9 mouse cellular contexts compared by ENCODE assay signal in the genomic region with DNA sequence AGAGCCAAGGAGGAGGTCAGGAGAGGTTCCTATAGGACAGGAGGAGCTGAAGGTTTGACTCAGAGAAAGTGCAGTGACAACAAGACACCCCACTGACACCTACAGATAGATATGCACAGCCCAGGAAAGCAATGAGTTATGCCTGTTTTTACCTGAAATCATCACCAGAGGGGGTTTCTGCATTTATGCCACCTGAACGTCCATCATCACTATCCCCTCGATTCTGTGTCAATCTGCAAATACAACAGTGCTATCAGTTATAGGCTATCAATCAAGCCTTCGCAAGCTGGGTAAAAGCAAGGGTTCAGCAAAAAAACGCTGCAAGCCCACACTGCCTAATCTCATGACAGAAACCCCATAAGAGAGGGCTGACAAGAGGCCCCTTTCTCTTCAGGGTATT. TPM values are rescaled to one million over a fixed set of nuclear protein-coding genes. Genes with fewer than 3 reads are reported as not detected.
A peak's percentile ranks its signal among the peaks of the same experiment; 100 is the strongest.
DNase-seq lines count a peak whose midpoint lies in the region; ATAC-seq and TF ChIP-seq lines count a peak whose summit lies in the region.
"Had no signal": no experiment of that assay in that cellular context is flagged by ENCODE, and none has a peak within 500 bp of the region (broad histone marks: within the 10 kb centered on the region; RNA-seq: fewer than 3 reads in every experiment).

No protein-coding gene starts in this region.

- no peak for TF ChIP-seq RAD21 in MEL (IDR thresholded peaks at IDR 0.05; ENCODE audit: low read depth, low read length)

- no peak for TF ChIP-seq EP300 in MEL (IDR thresholded peaks at IDR 0.05; ENCODE audit: low read depth in 1 of 2, low read length in 2 of 2)

- peak in 2 of 3 experiments; percentile 11 to 32; a peak in 2 of 6 replicates for TF ChIP-seq CTCF in MEL (IDR thresholded peaks at IDR 0.05 in 2 of 3, conservative IDR thresholded peaks at IDR 0.05 in 1 of 3; ENCODE audit: control insufficient read depth in 1 of 3, insufficient read depth in 1 of 3, low read depth in 2 of 3, low read length in 3 of 3, poor library complexity in 1 of 3, severe bottlenecking in 1 of 3)

- WGBS in kidney, embryonic 15.5 days: 67% methylated on average over 4 of the region's 4 CpGs

- H3K4me1 ChIP-seq in kidney, embryonic 15.5 days: peaks cover 13% of the 10 kb centered on the region
- H3K4me1 ChIP-seq in MEL (ENCODE audit: control insufficient read depth in 1 of 2, insufficient read depth in 2 of 2, low read length in 2 of 2): peaks cover 6 to 7% of the 10 kb centered on the region in 2 experiments

- TF ChIP-seq POLR2A in MEL (IDR thresholded peaks at IDR 0.05; ENCODE audit: control insufficient read depth in 1 of 2, insufficient read depth in 1 of 2, low read depth in 1 of 2, low read length in 2 of 2, poor library complexity in 1 of 2): no peak

- no peak for DNase-seq in kidney, postnatal 36 days
- no peak for DNase-seq in MEL (ENCODE audit: low read depth, low spot score)
- peak; percentile 67 for DNase-seq in induced T-regulatory cell, adult 2 months (ENCODE audit: low read depth)
- DNase-seq in naive thymus-derived CD4-positive, alpha-beta T cell, adult 2 months (ENCODE audit: low read depth): peak; percentile 54
- no peak for DNase-seq in kidney, adult 18-20 months
- DNase-seq in gastrocnemius, postnatal 14 days: no peak
- DNase-seq in left cerebral cortex, postnatal 36 days (ENCODE audit: low spot score in 2 of 2): no peak

- intact Hi-C loops in gastrocnemius, postnatal 14 days (cut with DNase I; ENCODE audit: low total_unique reads): no loop called here
- intact Hi-C loops in left cerebral cortex, postnatal 36 days (cut with DNase I): no loop called here

- no peaks in the 10 kb centered on the region for H3K27me3 ChIP-seq in kidney, embryonic 15.5 days
- no peaks in the 10 kb centered on the region for H3K27me3 ChIP-seq in MEL (ENCODE audit: control insufficient read depth in 1 of 2, insufficient read depth in 2 of 2, low read length in 2 of 2)
- H3K27me3 ChIP-seq: Patski had no signal

- no peak overlapping the region for H3K27ac ChIP-seq in kidney, embryonic 15.5 days
- H3K27ac ChIP-seq in MEL (ENCODE audit: control insufficient read depth, low read depth, low read length): no peak overlapping the region

- no peaks in the 10 kb centered on the region for H3K9me3 ChIP-seq in kidney, embryonic 15.5 days (replicated peaks)
- H3K9me3 ChIP-seq in MEL (replicated peaks; ENCODE audit: insufficient read depth, low read length): no peaks in the 10 kb centered on the region

- no peak overlapping the region; the same call in 1 of the 2 replicates for H3K4me2 ChIP-seq in kidney, embryonic 15.5 days

- H3K4me3 ChIP-seq in kidney, embryonic 15.5 days (replicated peaks): peak overlapping the region; percentile 87; the same call in 1 of the 2 replicates
- H3K4me3 ChIP-seq in MEL (ENCODE audit: control insufficient read depth in 1 of 2, insufficient read depth in 1 of 2, low read depth in 2 of 2, low read length in 2 of 2): no peak overlapping the region

- no peak overlapping the region for H3K9ac ChIP-seq in kidney, embryonic 15.5 days
- no peak overlapping the region for H3K9ac ChIP-seq in MEL (ENCODE audit: control insufficient read depth, low read depth, low read length, poor library complexity, severe bottlenecking)

- ATAC-seq in kidney, embryonic 15.5 days (replicated peaks; ENCODE audit: low FRiP score): no peak
- ATAC-seq: Patski had no signal

- peaks cover 12% of the 10 kb centered on the region for H3K79me2 ChIP-seq in MEL (ENCODE audit: control insufficient read depth, insufficient read depth, low read length, poor library complexity)

- H3K36me3 ChIP-seq in kidney, embryonic 15.5 days: peaks cover 38% of the 10 kb centered on the region
- H3K36me3 ChIP-seq in MEL (ENCODE audit: control insufficient read depth in 1 of 2, insufficient read depth in 2 of 2, low read length in 2 of 2): peaks cover 0 to 10% of the 10 kb centered on the region in 2 experiments; a peak in 3 of 4 replicates

TF ChIP-seq in MEL, 35 proteins besides CTCF, POLR2A, EP300 and RAD21:
- TF ChIP-seq SMC3 (IDR thresholded peaks at IDR 0.05; ENCODE audit: low read depth, low read length): peak; percentile 37
- TF ChIP-seq HCFC1 (IDR thresholded peaks at IDR 0.05; ENCODE audit: low read depth, low read length): no peak

RNA-seq across cellular contexts. Expression of a gene that starts 1.2 kb away (rescaled TPM):
- 20.7 and 21.2 TPM in 2 replicates for polyA plus RNA-seq in kidney, embryonic 15.5 days (2015; fragmentation: Nextera tagmentation; extraction: Ambion mirVana)
- total RNA-seq in MEL (2012; rRNA removed): 9.4 and 10.1 TPM in 2 replicates
- polyA plus RNA-seq in MEL (2012; ENCODE audit: insufficient read depth in 1 of 2, insufficient read length in 2 of 2, low read depth in 1 of 2, low replicate concordance in 2 of 2, missing spikeins in 1 of 2): 1 to 10 TPM in 1 of 2 experiments, not detected in 1; 9.5 TPM
- total RNA-seq in gastrocnemius, postnatal 14 days (2021): 10 to 100 TPM; 24.3 to 28.6 TPM
- 10 to 100 TPM; 48.0 to 51.6 TPM for total RNA-seq in left cerebral cortex, postnatal 36 days (2021)

RNA-seq across cellular contexts. Expression of a gene that starts 6.4 kb away (rescaled TPM):
- 243 and 252 TPM in 2 replicates for polyA plus RNA-seq in kidney, embryonic 15.5 days (2015; fragmentation: Nextera tagmentation; extraction: Ambion mirVana)
- 143 and 150 TPM in 2 replicates for total RNA-seq in MEL (2012; rRNA removed)
- 100 to 1,000 TPM; 186 to 347 TPM for polyA plus RNA-seq in MEL (2012; ENCODE audit: insufficient read depth in 1 of 2, insufficient read length in 2 of 2, low read depth in 1 of 2, low replicate concordance in 2 of 2, missing spikeins in 1 of 2)
- total RNA-seq in gastrocnemius, postnatal 14 days (2021): 10 to 100 TPM; 61.4 to 64.0 TPM
- total RNA-seq in left cerebral cortex, postnatal 36 days (2021): 100 to 1,000 TPM in 1 of 2 experiments, 10 to 100 TPM in 1; 99.3 to 152 TPM

RNA-seq across cellular contexts. Expression of a gene that starts 51.8 kb away (rescaled TPM):
- polyA plus RNA-seq in kidney, embryonic 15.5 days (2015; fragmentation: Nextera tagmentation; extraction: Ambion mirVana): 306 and 318 TPM in 2 replicates
- total RNA-seq in MEL (2012; rRNA removed): 110 and 153 TPM in 2 replicates
- 100 to 1,000 TPM; 184 to 324 TPM for polyA plus RNA-seq in MEL (2012; ENCODE audit: insufficient read depth in 1 of 2, insufficient read length in 2 of 2, low read depth in 1 of 2, low replicate concordance in 2 of 2, missing spikeins in 1 of 2)
- total RNA-seq in gastrocnemius, postnatal 14 days (2021): 100 to 1,000 TPM; 121 to 128 TPM
- 10 to 100 TPM; 96.0 to 99.9 TPM for total RNA-seq in left cerebral cortex, postnatal 36 days (2021)

Comparison
In these comparisons a context has a peak if more than half of its experiments do, and no peak if none do; other contexts are left out.
1. DNase-seq: peak in induced T-regulatory cell, adult 2 months (single experiment) and naive thymus-derived CD4-positive, alpha-beta T cell, adult 2 months (single experiment); none in kidney, postnatal 36 days (0 of 2), MEL (single experiment), kidney, adult 18-20 months (single experiment), gastrocnemius, postnatal 14 days (single experiment) and left cerebral cortex, postnatal 36 days (0 of 2).